ENCODE assay signal across 21 mouse cellular contexts in the genomic region with DNA sequence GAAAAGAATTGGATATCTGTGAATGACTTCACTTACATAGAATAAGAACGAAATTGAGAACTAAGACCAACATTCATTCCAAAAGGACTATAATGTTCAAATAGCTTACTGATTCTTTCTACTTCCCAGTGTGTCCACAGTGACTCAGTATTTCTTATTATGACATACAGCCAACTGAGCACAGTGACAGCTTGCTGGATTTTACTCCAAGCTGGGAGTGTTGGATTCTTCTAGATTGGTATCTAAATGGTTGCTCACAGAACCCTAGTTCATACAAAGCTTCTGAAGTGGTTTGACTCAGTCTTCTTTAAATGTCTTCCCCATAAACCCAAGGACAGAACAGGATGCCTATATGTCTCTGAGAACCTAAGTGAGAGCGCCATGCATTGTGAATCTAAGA.
DNase-seq lines count a peak whose midpoint lies in the region; TF ChIP-seq lines count a peak whose summit lies in the region.
"Had no signal": no experiment of that assay in that cellular context is flagged by ENCODE, and none has a peak within 500 bp of the region (broad histone marks: within the 10 kb centered on the region; RNA-seq: fewer than 3 reads in every experiment).

No protein-coding gene starts in this region.

- peaks cover 3% of the 10 kb centered on the region; the same call in 1 of the 2 replicates for H3K4me1 ChIP-seq in cortical plate, adult 2 months (ENCODE audit: control insufficient read depth, insufficient read depth, low read length)
- H3K4me1 ChIP-seq: embryonic facial prominence, embryonic 13.5 days; embryonic facial prominence, embryonic 15.5 days; forebrain, embryonic 10.5 days; forebrain, embryonic 12.5 days had no signal

- peak overlapping the region; percentile 86 for H3K27ac ChIP-seq in layer of hippocampus, adult 2 months
- H3K27ac ChIP-seq in left cerebral cortex, adult 2 months = peak overlapping the region; percentile 13
- H3K27ac ChIP-seq in cortical plate, adult 2 months (ENCODE audit: insufficient read depth, low read length) = peak overlapping the region; percentile 21; the same call in 1 of the 2 replicates
- H3K27ac ChIP-seq: embryonic facial prominence, embryonic 13.5 days; embryonic facial prominence, embryonic 15.5 days; forebrain, embryonic 10.5 days; forebrain, embryonic 12.5 days had no signal

- H3K4me3 ChIP-seq in layer of hippocampus, adult 2 months = no peak overlapping the region
- H3K4me3 ChIP-seq in left cerebral cortex, adult 2 months = no peak overlapping the region
- H3K4me3 ChIP-seq in cortical plate, adult 2 months (ENCODE audit: insufficient read depth, low read length) = no peak overlapping the region
- H3K4me3 ChIP-seq: embryonic facial prominence, embryonic 13.5 days; embryonic facial prominence, embryonic 15.5 days; erythroblast, embryonic 14.5 days; forebrain, embryonic 10.5 days; forebrain, embryonic 12.5 days had no signal

- DNase-seq in layer of hippocampus, adult 2 months (ENCODE audit: low spot score in 2 of 2) = no peak
- no peak for DNase-seq in layer of hippocampus, adult 9-10 months (ENCODE audit: low spot score)
- DNase-seq in left cerebral cortex, adult 2 months (ENCODE audit: extremely low spot score in 1 of 2, low spot score in 2 of 2) = no peak
- no peak for DNase-seq in left cerebral cortex, postnatal 36 days (ENCODE audit: low spot score in 2 of 2)
- DNase-seq in embryo, embryonic 10 days (ENCODE audit: low spot score) = no peak
- DNase-seq: adrenal gland, adult 8-10 months; adrenal gland, postnatal 14 days; adrenal gland, postnatal 36 days; cerebellum, adult 11 months; cerebellum, adult 18-20 months; cerebellum, adult 8-10 months; cerebellum, adult 9-11 months; cerebellum, postnatal 14 days; cerebellum, postnatal 36 days; embryo, embryonic 11 days had no signal

- intact Hi-C loops in left cerebral cortex, adult 2 months (cut with DNase I) = loop anchor here (5.0 kb wide), 1 partner anchor 117 kb away; no protein-coding TSS in a partner anchor
- intact Hi-C loops in left cerebral cortex, postnatal 36 days (cut with DNase I) = no loop called here

- TF ChIP-seq POLR2A in cortical plate, adult 2 months (IDR thresholded peaks at IDR 0.05; ENCODE audit: extremely low read depth, insufficient read depth, low read length) = no peak

- no peak for TF ChIP-seq CTCF in layer of hippocampus, adult 2 months (conservative IDR thresholded peaks at IDR 0.05)
- TF ChIP-seq CTCF in left cerebral cortex, adult 2 months (IDR thresholded peaks at IDR 0.05) = no peak
- no peak for TF ChIP-seq CTCF in cortical plate, adult 2 months (IDR thresholded peaks at IDR 0.05; ENCODE audit: extremely low read depth, insufficient read depth, low read length)

Comparison
In these comparisons a context has a peak if more than half of its experiments do, and no peak if none do; other contexts are left out.
1. H3K27ac ChIP-seq: peak in every context shown above with its lines; median percentile 86 in layer of hippocampus, adult 2 months; 21 in cortical plate, adult 2 months; 13 in left cerebral cortex, adult 2 months.